Mouse (Mus musculus) limb, embryonic 13.5 days (tissue): ENCODE measurements around the gene 5730596B20Rik. TPM values are rescaled to one million over a fixed set of nuclear protein-coding genes. Genes with fewer than 3 reads are reported as not detected.

ENCODE experiments used
- ATAC-seq: fragments of 200-750 bp; cut with Nextera tagmentation; 2 replicates; pipeline ENCODE4 v1.8.0; 2017; ENCODE audit warnings: low read depth, moderate number of reproducible peaks, moderate TSS enrichment; ENCODE audit not compliant: low FRiP score
- H3K27ac ChIP-seq: fragments of 300-500 bp; sonication (generic); 2 replicates; pipeline ENCODE4 v1.5.1; 2015; ENCODE audit warnings: inconsistent platforms, mild to moderate bottlenecking, moderate library complexity
- H3K27me3 ChIP-seq: fragments of 300-500 bp; sonication (generic); 2 replicates; pipeline ENCODE4 v1.6.1; 2015; ENCODE audit warnings: mild to moderate bottlenecking, inconsistent platforms
- H3K36me3 ChIP-seq: fragments of 300-500 bp; sonication (generic); 2 replicates; pipeline ENCODE4 v1.6.1; 2015; ENCODE audit warnings: inconsistent platforms, mild to moderate bottlenecking, moderate library complexity
- H3K4me1 ChIP-seq: fragments of 300-500 bp; sonication (generic); 2 replicates; pipeline ENCODE4 v1.6.1; 2015; ENCODE audit warnings: inconsistent platforms
- H3K4me2 ChIP-seq: fragments of 300-500 bp; sonication (generic); replicated peaks from 2 replicates; pipeline ENCODE4 v1.6.1; 2015; ENCODE audit warnings: inconsistent platforms, mild to moderate bottlenecking, moderate library complexity
- H3K4me3 ChIP-seq: fragments of 300-500 bp; sonication (generic); 2 replicates; pipeline ENCODE4 v1.5.1; 2015; ENCODE audit warnings: moderate library complexity, mild to moderate bottlenecking, inconsistent platforms
- H3K9ac ChIP-seq: fragments of 300-500 bp; sonication (generic); 2 replicates; pipeline ENCODE4 v1.6.1; 2015; ENCODE audit warnings: mild to moderate bottlenecking, inconsistent platforms
- H3K9me3 ChIP-seq: fragments of 300-500 bp; sonication (generic); 2 replicates; pipeline ENCODE4 v1.6.1; 2016; ENCODE audit warnings: inconsistent platforms
- WGBS: fragments of 180-500 bp; shearing (Covaris S2); methylation state at CpG from one replicate; pipeline ENCODE4 v1.1.7; 2015; 5-methylcytosine and 5-hydroxymethylcytosine counted together
- polyA plus RNA-seq: library from polyadenylated mRNA; unstranded; fragments of >200 nt; fragmentation: Nextera tagmentation; extraction: Ambion mirVana; gene quantifications from 2 replicates; pipeline ENCODE4 v1.2.1, GENCODE M21; 2015

The 5730596B20Rik gene
- polyA plus RNA-seq, 1 experiment from 2014 or later = 0.71 TPM

- peak overlapping the region; percentile 64 for H3K9ac ChIP-seq
- H3K4me3 ChIP-seq = peak overlapping the region; percentile 49
- H3K9me3 ChIP-seq = no peaks in the 10 kb centered on the region
- H3K27me3 ChIP-seq = peaks cover 52% of the 10 kb centered on the region
- H3K27ac ChIP-seq = no peak overlapping the region
- 13% methylated on average over 14 of the region's 14 CpGs for WGBS
- peak overlapping the region; percentile 90 for H3K4me2 ChIP-seq
- H3K4me1 ChIP-seq = peaks cover 87% of the 10 kb centered on the region
- ATAC-seq = no peak
- H3K36me3 ChIP-seq = peaks cover 27% of the 10 kb centered on the region
Measured at GRCm38 (mm10) chr6:52205221-52205620, 27.9 kb downstream of the 5730596B20Rik start.

DNA sequence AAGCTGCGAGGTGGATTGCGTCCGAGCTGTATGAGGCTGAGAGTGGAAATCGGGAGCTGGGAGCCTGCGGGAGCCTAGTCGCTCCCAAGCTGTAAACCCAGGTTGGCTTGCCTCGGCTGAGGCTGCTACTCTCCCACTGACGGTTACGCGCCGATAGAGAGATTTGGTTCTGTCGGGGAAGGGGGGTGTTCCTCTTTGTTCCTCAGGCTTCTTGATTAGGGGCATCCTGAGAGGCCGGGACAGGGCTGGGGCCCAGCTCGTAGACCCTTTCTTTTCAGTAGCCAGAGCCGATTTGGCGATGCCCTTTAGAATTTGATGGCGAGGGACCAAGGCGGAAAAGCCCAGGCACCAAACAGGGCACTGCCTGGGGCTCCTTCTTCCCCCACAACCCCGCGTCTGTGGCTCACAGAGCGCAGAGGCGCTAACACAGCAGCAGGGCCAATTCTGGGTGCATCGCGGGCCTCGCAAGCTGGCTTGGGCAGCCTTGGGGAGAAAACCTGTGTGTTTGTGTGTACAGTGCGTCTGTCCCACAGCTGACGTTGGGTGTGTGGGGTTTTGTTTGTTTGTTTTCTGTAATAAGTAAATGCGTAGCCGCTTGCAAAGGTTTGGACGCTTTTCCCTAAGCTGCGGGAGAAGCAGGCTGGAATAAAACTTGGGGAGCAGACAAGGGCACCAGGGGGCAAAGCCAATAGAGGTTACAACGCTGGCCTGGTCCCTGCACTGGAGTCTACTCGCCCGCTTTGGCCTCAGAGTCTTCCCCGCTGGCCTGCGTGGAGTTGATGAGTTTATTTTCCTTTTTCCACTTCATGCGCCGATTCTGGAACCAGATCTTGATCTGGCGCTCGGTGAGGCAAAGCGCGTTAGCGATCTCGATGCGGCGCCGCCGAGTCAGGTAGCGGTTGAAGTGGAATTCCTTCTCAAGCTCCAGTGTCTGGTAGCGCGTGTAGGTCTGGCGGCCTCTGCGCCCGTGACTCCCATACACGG lies 28.6 kb downstream of the 5730596B20Rik start:
- H3K27ac ChIP-seq = no peak overlapping the region
- H3K9me3 ChIP-seq = no peaks in the 10 kb centered on the region
- peak overlapping the region; percentile 49 for H3K4me3 ChIP-seq
- peaks cover 46% of the 10 kb centered on the region for H3K27me3 ChIP-seq
- no peak for ATAC-seq
- peaks cover 24% of the 10 kb centered on the region for H3K36me3 ChIP-seq
- WGBS = 14% methylated on average over 55 of the region's 55 CpGs
- H3K4me2 ChIP-seq = peak overlapping the region; percentile 90
- H3K4me1 ChIP-seq = peaks cover 84% of the 10 kb centered on the region
- peak overlapping the region; percentile 64 for H3K9ac ChIP-seq

DNA sequence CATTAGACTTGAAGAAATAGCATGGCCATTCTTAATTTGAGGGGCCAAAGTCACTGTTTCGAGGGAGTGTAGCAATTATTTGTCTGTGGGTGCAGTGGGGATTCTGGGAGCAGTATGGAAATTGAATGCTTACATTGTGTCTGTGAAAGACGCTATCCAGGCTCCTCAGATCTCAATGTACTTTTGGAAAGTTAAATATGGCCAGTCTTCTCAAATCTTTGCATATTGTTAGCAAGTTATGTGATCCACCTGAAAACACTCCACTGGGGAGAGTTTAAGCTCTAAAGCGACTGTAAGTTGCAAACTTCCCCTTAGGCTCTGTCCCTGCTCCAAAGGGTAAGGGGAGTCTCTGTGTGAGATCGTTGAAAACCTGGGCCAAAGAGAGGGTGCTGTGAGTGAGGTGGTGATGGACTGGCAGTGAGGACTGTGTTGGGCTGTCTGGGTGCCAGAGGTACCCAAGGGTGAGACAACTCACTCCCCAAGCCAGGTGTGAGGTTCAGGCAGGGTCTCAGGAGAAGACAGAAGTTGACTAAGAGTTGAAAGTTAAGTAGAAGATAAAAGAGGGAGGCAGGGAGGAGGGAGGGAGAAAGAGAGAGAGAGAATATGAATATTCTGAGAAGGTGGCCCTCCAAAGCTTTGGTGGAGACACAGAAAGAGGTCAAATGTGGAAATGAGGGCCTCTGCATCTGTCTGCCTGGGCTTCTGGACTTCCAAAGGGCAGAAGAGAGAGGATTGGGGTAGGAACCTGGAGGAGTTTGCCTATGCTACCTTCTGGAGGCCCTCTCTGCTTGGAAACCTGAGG lies 29.8 kb downstream of the 5730596B20Rik start:
- Histone ChIP-seq H3K27me3 (peaks cover 45% of the 10 kb centered on the region), H3K36me3 (peaks cover 24% of the 10 kb centered on the region), H3K27ac (no peak overlapping the region), H3K4me2 (peak overlapping the region; percentile 90), H3K9me3 (no peaks in the 10 kb centered on the region), H3K9ac (no peak overlapping the region; the same call in 1 of the 2 replicates), H3K4me1 (peaks cover 86% of the 10 kb centered on the region), H3K4me3 (peak overlapping the region; percentile 9; the same call in 1 of the 2 replicates)
- WGBS = 29% methylated on average over 4 of the region's 4 CpGs
- no peak for ATAC-seq

DNA sequence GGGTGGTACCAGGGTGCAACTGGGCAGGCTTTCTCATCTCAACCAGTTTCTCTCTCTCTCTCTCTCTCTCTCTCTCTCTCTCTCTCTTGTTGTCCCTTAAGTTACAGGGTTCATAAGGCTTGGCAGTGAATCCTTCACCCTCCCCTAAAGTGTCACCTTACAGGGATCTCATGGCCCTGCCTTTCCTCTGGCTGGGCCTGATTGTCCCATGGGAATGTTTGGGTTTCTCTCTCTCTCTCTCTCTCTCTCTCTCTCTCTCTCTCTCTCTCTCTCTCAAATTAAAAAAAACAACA lies 30.3 kb downstream of the 5730596B20Rik start:
- Histone ChIP-seq H3K4me2 (peak overlapping the region; percentile 90), H3K27ac (no peak overlapping the region), H3K27me3 (peaks cover 42% of the 10 kb centered on the region), H3K9me3 (no peaks in the 10 kb centered on the region), H3K36me3 (peaks cover 24% of the 10 kb centered on the region), H3K4me1 (peaks cover 89% of the 10 kb centered on the region), H3K9ac (no peak overlapping the region; the same call in 1 of the 2 replicates), H3K4me3 (0 out of 2 replicates have a peak overlapping the region, but pooled peaks have one; percentile 9)
- no peak for ATAC-seq

DNA sequence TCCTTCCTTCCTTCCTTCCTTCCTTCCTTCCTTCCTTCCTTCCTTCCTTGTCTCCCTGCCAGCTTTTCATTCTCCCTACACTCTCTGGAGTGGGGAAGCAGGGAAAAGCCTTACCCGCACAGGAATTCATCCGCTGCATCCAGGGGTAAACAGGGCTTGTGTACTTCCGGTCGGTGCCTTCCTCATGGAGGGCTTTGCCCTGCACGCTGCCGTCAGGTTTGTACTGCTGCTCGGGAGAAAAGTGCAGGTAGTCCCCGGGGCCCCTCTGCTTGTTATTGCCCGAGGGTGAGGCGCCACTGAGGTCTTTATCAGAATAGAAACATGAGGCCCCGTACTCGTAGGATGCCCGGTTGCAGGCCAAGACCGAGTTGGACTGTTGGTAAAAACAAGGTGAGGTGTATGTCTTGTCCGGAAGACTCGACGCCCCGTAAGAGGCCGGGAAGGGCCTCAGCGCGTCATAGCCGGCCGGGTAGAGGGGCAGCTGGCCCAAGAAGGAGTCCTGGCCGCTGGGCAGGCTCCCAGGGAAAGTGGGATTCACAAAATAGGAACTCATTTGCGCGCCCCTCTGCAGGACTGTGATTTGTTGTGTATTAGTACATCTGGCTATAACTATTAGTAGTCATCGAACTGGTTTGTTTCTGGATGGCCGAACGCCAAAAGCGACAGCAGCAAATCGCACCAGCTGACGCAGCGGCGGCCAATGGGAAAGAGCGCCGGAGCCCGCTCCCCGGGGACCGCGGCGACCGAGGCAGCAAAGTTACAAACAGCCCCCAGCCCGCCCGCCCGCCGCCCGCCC lies 31.0 kb downstream of the 5730596B20Rik start, which contains the start of gene Hoxa6:
Hoxa6 (minus strand) TSS at position 651 of the 796 bp plus-strand sequence.
- 3% methylated on average over 47 of the region's 47 CpGs for WGBS

GRCm38 (mm10) chr6:52208868-52209684 lies 31.8 kb downstream of the 5730596B20Rik start:
- Histone ChIP-seq H3K9ac (peak overlapping the region; percentile 63), H3K9me3 (no peaks in the 10 kb centered on the region), H3K4me2 (peak overlapping the region; percentile 90), H3K27me3 (peaks cover 35% of the 10 kb centered on the region), H3K4me3 (peak overlapping the region; percentile 78), H3K36me3 (peaks cover 15% of the 10 kb centered on the region), H3K27ac (peak overlapping the region; percentile 6; the same call in 1 of the 2 replicates), H3K4me1 (peaks cover 81% of the 10 kb centered on the region)
- 7% methylated on average over 18 of the region's 18 CpGs for WGBS
- ATAC-seq = no peak

More for the DNA sequence above, 31.0 kb downstream of the 5730596B20Rik start, which contains the start of gene Hoxa6:
- Histone ChIP-seq H3K27ac (peak within 1 kb of the TSS; percentile 22; the same call in 1 of the 2 replicates), H3K4me3 (peak within 1 kb of the TSS; percentile 78), H3K27me3 (peaks cover 39% of the 10 kb centered on the region), H3K4me1 (peaks cover 83% of the 10 kb centered on the region), H3K36me3 (peaks cover 23% of the 10 kb centered on the region), H3K9ac (peak within 1 kb of the TSS; percentile 63), H3K4me2 (peak within 1 kb of the TSS; percentile 90), H3K9me3 (no peaks in the 10 kb centered on the region)
- no peak for ATAC-seq

GRCm38 (mm10) chr6:52209685-52210046 lies 32.4 kb downstream of the 5730596B20Rik start:
- Histone ChIP-seq H3K9me3 (no peaks in the 10 kb centered on the region), H3K27ac (peak overlapping the region; percentile 6; the same call in 1 of the 2 replicates), H3K36me3 (peaks cover 13% of the 10 kb centered on the region), H3K4me3 (peak overlapping the region; percentile 78), H3K4me1 (peaks cover 80% of the 10 kb centered on the region), H3K9ac (peak overlapping the region; percentile 63), H3K27me3 (peaks cover 41% of the 10 kb centered on the region), H3K4me2 (peak overlapping the region; percentile 90)
- 16% methylated on average over 12 of the region's 12 CpGs for WGBS
- ATAC-seq = no peak

GRCm38 (mm10) chr6:52211170-52211935 lies 34.1 kb downstream of the 5730596B20Rik start:
- peak overlapping the region; percentile 90 for H3K4me2 ChIP-seq
- H3K9ac ChIP-seq = peak overlapping the region; percentile 95
- ATAC-seq = peak; percentile 56

DNA sequence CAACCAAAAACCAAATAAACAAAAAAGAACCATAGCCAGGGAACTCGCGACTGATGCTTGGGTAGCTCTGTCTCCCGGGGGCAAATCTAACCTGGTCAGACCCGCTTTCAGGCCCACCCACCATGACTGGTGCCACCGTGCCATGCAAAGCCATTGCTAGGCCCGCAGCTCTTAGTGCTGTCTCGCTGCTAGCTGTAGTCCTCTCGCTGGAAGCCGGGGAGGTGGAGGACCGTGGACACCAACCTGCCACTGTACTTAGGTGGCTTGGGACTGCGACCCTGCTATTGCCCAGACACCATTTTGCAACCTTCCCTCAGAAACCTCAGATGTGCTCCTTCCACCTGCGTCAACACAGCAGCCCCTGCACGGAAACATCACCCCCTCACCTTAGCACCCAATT lies 34.7 kb downstream of the 5730596B20Rik start:
- Histone ChIP-seq H3K4me2 (peak overlapping the region; percentile 90), H3K9ac (peak overlapping the region; percentile 95), H3K4me3 (peak overlapping the region; percentile 78), H3K27ac (peak overlapping the region; percentile 97), H3K27me3 (peaks cover 37% of the 10 kb centered on the region), H3K4me1 (peaks cover 74% of the 10 kb centered on the region), H3K36me3 (no peaks in the 10 kb centered on the region), H3K9me3 (no peaks in the 10 kb centered on the region)
- no peak for ATAC-seq
- WGBS = under 1% methylated on average over 13 of the region's 13 CpGs

More at GRCm38 (mm10) chr6:52211170-52211935, 34.1 kb downstream of the 5730596B20Rik start:
- 1% methylated on average over 37 of the region's 37 CpGs for WGBS
- Histone ChIP-seq H3K4me1 (peaks cover 79% of the 10 kb centered on the region), H3K27me3 (peaks cover 39% of the 10 kb centered on the region), H3K4me3 (peak overlapping the region; percentile 78), H3K9me3 (no peaks in the 10 kb centered on the region), H3K27ac (peak overlapping the region; percentile 97), H3K36me3 (0 out of 2 replicates have a peak, but pooled peaks cover under 1% of the 10 kb centered on the region)

DNA sequence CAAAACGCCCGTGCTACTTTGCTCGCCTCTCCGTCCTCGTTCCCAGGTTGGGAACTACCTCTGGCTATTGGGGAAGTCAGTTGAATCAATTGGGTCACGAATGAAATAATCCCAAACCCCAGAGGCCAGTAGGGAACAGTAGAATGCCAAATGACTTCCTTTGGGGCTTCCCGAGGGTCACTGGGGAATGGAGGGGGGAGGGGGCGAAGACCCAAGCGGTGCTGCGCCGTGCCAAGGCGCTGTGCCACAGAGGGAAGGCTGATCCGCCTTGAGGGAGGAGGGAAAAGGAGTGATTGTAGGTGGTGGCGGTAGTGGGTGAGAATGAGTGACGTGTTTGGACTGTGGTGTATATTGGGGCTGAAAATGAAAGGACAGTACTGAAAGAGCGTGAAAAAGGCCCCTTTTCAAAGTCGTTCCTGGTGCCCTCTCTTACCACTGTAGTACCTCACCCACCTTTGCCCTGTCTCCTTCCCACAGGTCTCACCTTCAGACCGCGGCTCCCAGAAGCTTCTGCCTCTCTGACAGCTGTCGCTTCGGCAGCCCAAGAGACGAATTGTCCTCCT lies 35.3 kb downstream of the 5730596B20Rik start:
- H3K36me3 ChIP-seq = no peaks in the 10 kb centered on the region
- H3K4me3 ChIP-seq = peak overlapping the region; percentile 78
- H3K27me3 ChIP-seq = peaks cover 31% of the 10 kb centered on the region
- no peak for ATAC-seq
- no peaks in the 10 kb centered on the region for H3K9me3 ChIP-seq
- H3K4me2 ChIP-seq = peak overlapping the region; percentile 90
- H3K9ac ChIP-seq = peak overlapping the region; percentile 95
- under 1% methylated on average over 22 of the region's 22 CpGs for WGBS
- H3K4me1 ChIP-seq = peaks cover 70% of the 10 kb centered on the region
- peak overlapping the region; percentile 97 for H3K27ac ChIP-seq
